Mouse (Mus musculus) brain, adult 10 weeks (tissue): Measurements from ENCODE around the gene Amtn. TPM values are rescaled to one million over a fixed set of nuclear protein-coding genes. Genes with fewer than 3 reads are reported as not detected.

ENCODE experiments used
- polyA plus RNA-seq: library from polyadenylated mRNA; stranded (reverse); fragments of 350-450 nt; fragmentation: Illumina TruSeq; extraction: RNeasy Lipid Tissue Mini Kit (QIAGEN cat#74804); gene quantifications from one replicate; pipeline ENCODE4 v1.2.3, GENCODE M21; 2015; ENCODE audit warnings: low read depth, low replicate concordance

The Amtn gene
- polyA plus RNA-seq: not detected

DNA sequence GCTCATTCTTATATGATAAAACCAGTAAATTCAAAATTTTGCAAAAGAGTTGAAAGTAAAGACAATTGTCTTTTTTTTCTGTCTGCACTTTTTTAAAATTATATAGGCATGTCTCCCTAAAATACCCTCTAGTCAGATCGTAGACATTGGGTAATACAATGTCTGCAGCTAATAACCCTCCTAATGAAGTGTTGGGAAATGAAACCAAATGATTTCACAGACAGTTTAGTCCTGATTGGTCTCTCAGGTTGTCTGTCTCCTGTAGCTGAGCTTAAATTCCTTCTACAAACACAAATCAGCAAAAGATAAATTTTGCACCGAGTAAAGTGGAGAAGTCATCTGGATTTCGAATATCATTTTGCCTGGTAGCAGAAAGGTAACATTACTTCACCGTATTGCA is at the start of gene Amtn:
Amtn (plus strand) TSS at position 301 of the 400 bp plus-strand sequence.

Other genes starting within 250 kb of the Amtn start
- gene Gm11115, start 222.0 kb upstream of the Amtn start, polyA plus RNA-seq: not detected
- not detected for gene Gm7714, start 107.2 kb upstream of the Amtn start, polyA plus RNA-seq
- gene Prol1, start 58.8 kb upstream of the Amtn start, polyA plus RNA-seq: not detected
- gene Ambn, start 79.9 kb downstream of the Amtn start, polyA plus RNA-seq: not detected
- not detected for gene Enam, start 111.9 kb downstream of the Amtn start, polyA plus RNA-seq
- 0.74 TPM for gene Jchain, start 151.8 kb downstream of the Amtn start, polyA plus RNA-seq
- 35.0 TPM for gene Utp3, start 178.4 kb downstream of the Amtn start, polyA plus RNA-seq
- 182 TPM for gene Rufy3, start 188.9 kb downstream of the Amtn start, polyA plus RNA-seq